Mouse (Mus musculus): ENCODE results near the gene Upk2.
"Not testable (repeated sequence)": the region's sequence is repeated elsewhere in the genome, so short reads cannot be mapped to it uniquely, and the experiment has no call there.

Upk2 gene

GRCm38 (mm10) chr9:44410647-44411336, 44.0 kb downstream of the Upk2 start:
- in situ Hi-C loops (cut with MboI; ENCODE audit: low sequenced_read_pairs) = no loop called here

DNA sequence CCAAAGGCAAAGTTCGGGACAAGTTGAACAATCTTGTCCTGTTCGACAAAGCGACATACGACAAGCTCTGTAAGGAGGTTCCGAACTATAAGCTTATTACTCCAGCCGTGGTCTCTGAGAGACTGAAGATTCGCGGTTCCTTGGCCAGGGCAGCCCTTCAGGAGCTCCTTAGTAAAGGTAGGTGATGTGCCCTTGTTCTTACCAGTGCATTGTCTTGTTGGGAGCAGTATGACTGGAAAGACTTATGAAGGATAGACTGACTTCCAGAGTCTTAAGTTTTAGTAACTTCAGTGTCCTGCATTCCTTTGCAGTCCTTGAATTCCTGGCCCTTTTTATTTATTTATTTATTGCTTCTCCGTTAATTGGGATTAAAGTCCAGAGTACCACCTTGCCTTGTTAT, 46.1 kb downstream of the Upk2 start:
- in situ Hi-C loops (cut with MboI; ENCODE audit: low sequenced_read_pairs) = not testable (repeated sequence)

DNA sequence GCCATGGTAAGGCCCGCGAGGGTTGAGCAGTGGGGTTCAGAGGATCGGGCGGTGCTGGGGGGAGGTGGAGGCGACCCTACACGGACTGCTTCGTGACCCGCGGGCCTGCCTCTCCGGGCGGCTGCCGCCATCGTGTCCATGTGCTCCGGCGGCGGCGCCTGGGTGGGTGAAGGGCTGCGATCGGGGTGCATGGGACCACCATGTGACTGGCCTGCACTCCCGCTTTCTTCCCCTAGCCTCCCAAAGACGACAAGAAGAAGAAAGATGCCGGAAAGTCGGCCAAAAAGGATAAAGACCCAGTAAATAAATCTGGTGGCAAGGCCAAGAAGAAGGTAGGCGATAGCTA, 47.1 kb downstream of the Upk2 start:
- in situ Hi-C loops (cut with MboI; ENCODE audit: low sequenced_read_pairs) = no loop called here

DNA sequence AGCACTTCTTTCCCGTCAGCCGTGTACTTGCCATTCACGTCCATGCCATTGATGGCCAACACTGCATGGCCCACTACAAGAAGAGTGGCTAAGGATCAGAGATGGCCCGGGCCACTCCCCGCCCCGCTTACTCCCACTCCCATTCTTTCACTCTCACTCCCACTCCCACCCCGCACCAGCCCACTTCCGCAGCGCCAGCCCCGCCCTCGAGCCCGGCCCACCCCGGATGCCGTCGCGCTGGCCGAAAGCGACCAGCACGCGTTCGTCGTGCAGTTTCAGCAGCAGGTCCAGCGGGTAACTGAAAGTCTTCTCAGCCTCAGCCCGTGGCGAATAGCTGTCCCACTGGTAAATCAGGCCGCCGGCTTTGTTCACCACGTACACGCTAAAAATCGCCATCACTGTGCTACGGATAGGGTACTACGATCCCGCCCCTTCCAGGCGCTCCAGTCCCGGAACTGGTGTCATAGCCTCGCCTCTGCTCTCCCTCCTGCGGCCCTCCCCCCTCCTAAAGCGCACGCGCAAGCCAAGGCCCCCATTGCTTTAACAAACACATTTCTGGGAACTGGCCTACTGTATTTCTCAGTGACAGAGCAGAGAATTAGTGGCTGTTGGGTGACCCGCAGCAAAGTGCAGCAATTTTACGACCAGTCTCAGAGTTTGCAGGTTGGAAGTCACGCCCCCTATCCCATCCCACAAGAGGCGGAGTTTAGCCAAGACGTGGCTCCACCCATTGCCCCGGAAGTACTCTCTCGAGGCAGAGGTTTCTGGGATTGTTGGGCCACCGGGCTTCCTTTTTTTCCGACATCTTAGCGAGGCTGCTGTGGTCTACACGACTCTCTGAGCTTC, 47.6 kb downstream of the Upk2 start, which contains the start of the genes Rps25 and Trappc4:
Gene Rps25 (plus strand): TSS at position 234 of the 846 bp plus-strand sequence.
Gene Trappc4 (minus strand): TSS at position 695 of the 846 bp plus-strand sequence.
- in situ Hi-C loops (cut with MboI; ENCODE audit: low sequenced_read_pairs) = no loop called here

- in situ Hi-C loops (cut with MboI; ENCODE audit: low sequenced_read_pairs) = no loop called here
These were observed 49.8 kb downstream of the Upk2 start for GRCm38 (mm10) chr9:44405011-44405410.
